Mouse (Mus musculus) limb, embryonic 14.5 days (tissue): ENCODE data around the gene Mtr. TPM values are rescaled to one million over a fixed set of nuclear protein-coding genes. Genes with fewer than 3 reads are reported as not detected.

ENCODE experiments used
- ATAC-seq: fragments of 200-750 bp; cut with Nextera tagmentation; 2 replicates; pipeline ENCODE4 v1.8.0; 2017; ENCODE audit warnings: low read depth, moderate number of reproducible peaks, moderate TSS enrichment; ENCODE audit not compliant: low FRiP score
- DNase-seq: peaks from one replicate; pipeline ENCODE4 v3.0.0-alpha.2; 2015; ENCODE audit warnings: low spot score
- H3K27ac ChIP-seq: fragments of 300-500 bp; sonication (generic); replicated peaks from 2 replicates; pipeline ENCODE4 v1.5.1; 2014; ENCODE audit warnings: low read depth, mild to moderate bottlenecking, low read length, moderate library complexity, mixed read lengths
- H3K27me3 ChIP-seq: fragments of 300-500 bp; sonication (generic); 2 replicates; pipeline ENCODE4 v1.6.1; 2014; ENCODE audit warnings: low read length, mixed read lengths; ENCODE audit not compliant: control insufficient read depth, insufficient read depth
- H3K36me3 ChIP-seq: fragments of 300-500 bp; sonication (generic); 2 replicates; pipeline ENCODE4 v1.6.1; 2014; ENCODE audit warnings: mild to moderate bottlenecking, low read length, moderate library complexity, mixed read lengths; ENCODE audit not compliant: control insufficient read depth, insufficient read depth
- H3K4me1 ChIP-seq: fragments of 300-500 bp; sonication (generic); 2 replicates; pipeline ENCODE4 v1.6.1; 2014; ENCODE audit warnings: antibody characterized with exemption, low read length, mixed read lengths; ENCODE audit not compliant: control insufficient read depth, insufficient read depth
- H3K4me2 ChIP-seq: fragments of 300-500 bp; sonication (generic); replicated peaks from 2 replicates; pipeline ENCODE4 v1.6.1; 2014; ENCODE audit warnings: low read depth, mild to moderate bottlenecking, low read length, moderate library complexity; ENCODE audit not compliant: severe bottlenecking
- H3K4me3 ChIP-seq: fragments of 300-500 bp; sonication (generic); replicated peaks from 2 replicates; pipeline ENCODE4 v1.5.1; 2014; ENCODE audit warnings: low read length
- H3K9ac ChIP-seq: fragments of 300-500 bp; sonication (generic); 2 replicates; pipeline ENCODE4 v1.6.1; 2014; ENCODE audit warnings: mild to moderate bottlenecking, low read depth, low read length, moderate library complexity; ENCODE audit not compliant: severe bottlenecking
- H3K9me3 ChIP-seq: fragments of 300-500 bp; sonication (generic); 2 replicates; pipeline ENCODE4 v1.6.1; 2016; ENCODE audit warnings: low read length; ENCODE audit not compliant: control insufficient read depth
- POLR2A ChIP-seq: fragments of 200-500 bp; IDR thresholded peaks from 2 replicates; pipeline ENCODE4 v1.8.0; 2012; ENCODE audit warnings: inconsistent platforms, mild to moderate bottlenecking, moderate library complexity, borderline replicate concordance; ENCODE audit not compliant: insufficient read depth, insufficient read length; ENCODE audit errors: extremely low read depth
- WGBS: fragments of 180-500 bp; shearing (Covaris S2); extraction: QIAGEN DNeasy Blood & Tissue Kit; methylation state at CpG from one replicate; pipeline ENCODE4 v1.1.7; 2014; 5-methylcytosine and 5-hydroxymethylcytosine counted together
- polyA plus RNA-seq, 2 experiments: library from polyadenylated mRNA; depleted of rRNA in 1 of 2; stranded (reverse) in 1 of 2; unstranded in 1 of 2; fragments of >200 nt; fragmentation: Nextera tagmentation in 1 of 2; extraction: Ambion mirVana in 1 of 2; gene quantifications; 2 replicates each; pipeline versions ENCODE4 v1.2.1 to v1.2.3; 2012 to 2014

The Mtr gene
- polyA plus RNA-seq, 2 experiments: 15.9 to 21.4 TPM

DNA sequence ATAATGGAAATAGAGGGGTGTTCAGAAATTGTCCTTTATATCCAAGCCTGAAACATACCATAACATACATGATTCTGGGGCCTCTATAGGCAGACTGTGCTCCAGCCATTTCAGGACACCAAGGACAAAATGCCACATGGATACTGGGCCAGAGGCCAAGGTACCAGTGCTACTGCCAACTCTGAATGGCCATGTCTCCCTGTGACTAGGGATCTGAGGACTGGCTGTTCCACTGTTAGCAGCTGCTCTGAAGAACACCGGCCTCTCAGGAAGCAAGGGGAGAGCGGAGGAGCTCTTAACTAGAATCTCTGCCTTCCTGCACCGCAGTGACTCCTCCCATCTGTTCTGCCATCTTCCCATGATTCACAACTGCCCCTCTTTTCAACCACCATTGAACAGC, 61.9 kb downstream of the Mtr start:
- 92% methylated on average over 3 of the region's 3 CpGs for WGBS

DNA sequence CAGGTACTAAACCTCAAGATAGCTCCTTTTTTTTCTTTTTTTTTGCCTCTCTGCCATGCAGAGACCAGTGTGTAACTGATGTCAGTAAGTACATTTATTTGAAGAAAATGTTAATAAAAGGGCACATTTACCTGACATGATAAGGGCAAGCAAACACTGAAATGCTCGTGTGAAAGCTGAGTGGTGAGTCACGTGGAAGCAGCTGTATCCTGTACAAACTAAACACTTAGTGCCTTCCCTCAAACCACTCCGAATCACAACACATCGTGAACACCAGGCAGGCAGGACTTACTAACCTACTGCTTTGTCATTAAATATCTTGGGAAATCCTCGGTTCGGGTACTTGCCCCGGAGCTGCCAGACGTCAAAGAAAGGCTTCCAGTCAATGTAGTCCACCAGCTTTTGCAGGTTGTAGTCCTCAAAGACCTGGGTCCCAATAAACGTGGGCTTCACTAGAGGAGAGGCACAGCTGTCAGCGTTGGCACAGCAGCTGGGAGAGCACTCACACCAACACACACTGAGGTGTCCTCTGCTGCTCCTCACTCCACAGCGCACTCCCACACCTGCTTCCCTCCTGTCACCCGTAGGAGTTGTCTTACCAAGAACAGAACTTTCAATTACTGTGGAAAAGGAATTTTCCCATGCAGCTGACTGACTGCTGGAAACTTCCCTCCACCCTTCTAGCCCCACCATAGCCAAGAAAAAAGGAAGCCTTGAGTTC, 62.8 kb downstream of the Mtr start:
- TF ChIP-seq POLR2A: no peak
- no peak for ATAC-seq
- H3K4me3 ChIP-seq: no peak overlapping the region
- H3K4me1 ChIP-seq: no peaks in the 10 kb centered on the region
- 85% methylated on average over 12 of the region's 12 CpGs for WGBS
- no peak for DNase-seq
- no peaks in the 10 kb centered on the region for H3K27me3 ChIP-seq
- no peak overlapping the region for H3K27ac ChIP-seq
- H3K9me3 ChIP-seq: no peaks in the 10 kb centered on the region
- no peak overlapping the region for H3K9ac ChIP-seq
- H3K4me2 ChIP-seq: no peak overlapping the region
- peaks cover 68% of the 10 kb centered on the region for H3K36me3 ChIP-seq

More for the DNA sequence above, 61.9 kb downstream of the Mtr start:
- H3K27ac ChIP-seq: no peak overlapping the region
- H3K4me1 ChIP-seq: no peaks in the 10 kb centered on the region
- no peak overlapping the region for H3K9ac ChIP-seq
- peaks cover 72% of the 10 kb centered on the region for H3K36me3 ChIP-seq
- no peaks in the 10 kb centered on the region for H3K27me3 ChIP-seq
- no peaks in the 10 kb centered on the region for H3K9me3 ChIP-seq
- no peak overlapping the region for H3K4me3 ChIP-seq
- no peak for DNase-seq
- no peak for TF ChIP-seq POLR2A
- ATAC-seq: no peak
- H3K4me2 ChIP-seq: no peak overlapping the region

DNA sequence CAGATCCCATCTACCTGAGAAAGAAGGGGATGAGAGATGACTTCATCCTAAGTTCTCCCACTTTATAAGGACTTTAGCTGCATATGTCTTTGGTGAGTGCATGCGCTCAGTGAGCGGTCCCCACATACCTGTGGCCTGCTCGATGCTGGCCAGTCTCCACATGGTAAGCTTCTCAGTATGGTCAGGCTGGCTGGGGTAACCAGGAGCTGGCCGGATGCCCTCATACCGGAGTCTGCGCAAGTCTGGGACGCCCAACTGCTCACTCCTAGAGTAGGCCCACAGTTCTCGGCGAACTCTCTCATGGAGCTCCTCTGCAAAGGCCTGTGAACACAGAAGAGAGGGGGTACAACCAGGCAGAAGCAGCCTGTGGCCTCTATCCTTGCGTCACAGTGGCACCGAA, 68.7 kb downstream of the Mtr start:
- no peak for ATAC-seq
- no peak for TF ChIP-seq POLR2A
- peaks cover 57% of the 10 kb centered on the region for H3K36me3 ChIP-seq

DNA sequence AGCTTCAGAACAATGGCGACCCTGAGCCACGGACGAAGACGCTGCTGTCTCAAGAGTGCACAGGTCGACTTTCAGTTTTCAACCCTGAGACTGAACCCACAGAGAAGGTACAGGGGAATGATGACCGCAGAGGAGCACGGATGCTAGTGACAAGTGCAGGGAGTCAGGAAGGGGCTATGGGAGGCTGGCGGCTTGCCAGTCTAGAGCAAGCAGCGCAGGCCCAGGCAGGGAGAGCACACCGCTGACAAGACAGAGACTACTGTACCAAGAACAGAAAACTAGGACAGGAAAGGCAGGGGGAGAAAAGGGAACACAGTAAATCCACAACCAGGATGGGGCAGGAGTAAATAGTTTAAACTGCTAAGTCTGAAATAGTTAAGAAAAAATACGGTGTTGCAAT, 69.1 kb downstream of the Mtr start:
- no peak overlapping the region for H3K4me2 ChIP-seq
- no peak for ATAC-seq
- 90% methylated on average over 11 of the region's 11 CpGs for WGBS
- H3K9me3 ChIP-seq: no peaks in the 10 kb centered on the region
- TF ChIP-seq POLR2A: no peak
- no peaks in the 10 kb centered on the region for H3K27me3 ChIP-seq
- DNase-seq: no peak
- H3K4me3 ChIP-seq: no peak overlapping the region
- H3K9ac ChIP-seq: no peak overlapping the region
- no peak overlapping the region for H3K27ac ChIP-seq
- H3K36me3 ChIP-seq: peaks cover 54% of the 10 kb centered on the region
- no peaks in the 10 kb centered on the region for H3K4me1 ChIP-seq

More for the DNA sequence above, 68.7 kb downstream of the Mtr start:
- Histone ChIP-seq H3K9ac (no peak overlapping the region), H3K27ac (no peak overlapping the region), H3K9me3 (no peaks in the 10 kb centered on the region), H3K4me1 (no peaks in the 10 kb centered on the region), H3K4me3 (no peak overlapping the region), H3K4me2 (no peak overlapping the region), H3K27me3 (no peaks in the 10 kb centered on the region)
- 95% methylated on average over 11 of the region's 11 CpGs for WGBS
- no peak for DNase-seq

DNA sequence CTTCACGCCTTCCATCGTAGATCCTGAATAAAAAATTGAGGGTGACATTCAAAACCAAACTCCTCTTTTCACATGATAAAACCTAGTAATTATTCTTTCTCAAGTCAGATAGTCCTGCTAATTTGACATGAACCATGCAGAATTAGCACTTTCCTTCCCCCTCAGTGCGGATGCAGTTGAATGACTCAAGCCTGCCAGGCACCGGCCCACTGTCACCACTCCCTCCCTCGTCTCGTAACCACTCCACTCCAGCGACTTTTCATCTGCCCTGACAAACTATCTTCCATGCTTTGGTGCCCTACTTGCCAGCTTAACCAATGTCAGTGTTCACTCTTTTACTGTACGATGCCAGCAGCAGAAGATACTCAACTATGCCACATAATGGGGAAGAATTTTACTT, 78.4 kb downstream of the Mtr start:
- no peaks in the 10 kb centered on the region for H3K4me1 ChIP-seq
- no peak overlapping the region for H3K9ac ChIP-seq
- no peak for DNase-seq
- H3K27ac ChIP-seq: no peak overlapping the region
- no peak overlapping the region for H3K4me2 ChIP-seq
- 64% methylated on average over 8 of the region's 8 CpGs for WGBS
- 0 out of 2 replicates have a peak, but pooled peaks cover 3% of the 10 kb centered on the region for H3K36me3 ChIP-seq
- H3K4me3 ChIP-seq: no peak overlapping the region
- ATAC-seq: no peak
- no peaks in the 10 kb centered on the region for H3K9me3 ChIP-seq
- no peaks in the 10 kb centered on the region for H3K27me3 ChIP-seq
- TF ChIP-seq POLR2A: no peak

DNA sequence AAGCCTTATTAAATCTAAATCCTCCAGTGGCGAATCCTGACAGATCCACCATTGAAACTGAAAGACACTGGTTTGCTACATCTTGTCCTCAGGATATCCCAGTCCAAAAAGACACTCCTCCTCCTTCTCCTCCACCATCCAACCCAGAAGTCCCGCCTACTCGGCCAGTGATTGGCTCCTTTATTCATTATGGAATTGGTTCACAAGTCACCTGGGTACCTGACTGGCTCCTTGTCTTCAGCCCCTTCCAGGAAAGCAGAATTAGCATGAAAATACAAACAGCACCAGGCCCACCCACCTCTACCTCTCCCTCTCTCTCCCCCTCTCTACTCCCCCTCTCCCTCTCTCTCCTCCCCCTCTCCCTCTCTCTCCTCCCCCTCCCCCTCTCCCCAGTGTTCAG, 81.2 kb downstream of the Mtr start:
- no peak overlapping the region for H3K4me2 ChIP-seq
- H3K27ac ChIP-seq: no peak overlapping the region
- ATAC-seq (no peak), DNase-seq (no peak)
- H3K4me1 ChIP-seq: no peaks in the 10 kb centered on the region
- no peaks in the 10 kb centered on the region for H3K9me3 ChIP-seq
- H3K36me3 ChIP-seq: 0 out of 2 replicates have a peak, but pooled peaks cover 3% of the 10 kb centered on the region
- H3K27me3 ChIP-seq: no peaks in the 10 kb centered on the region
- H3K9ac ChIP-seq: no peak overlapping the region
- WGBS: 23% methylated on average over 3 of the region's 3 CpGs
- no peak for TF ChIP-seq POLR2A
- no peak overlapping the region for H3K4me3 ChIP-seq
